Mouse (Mus musculus) kidney, postnatal 0 days (tissue): Measurements from ENCODE around the gene Rpl14. TPM values are rescaled to one million over a fixed set of nuclear protein-coding genes. Genes with fewer than 3 reads are reported as not detected.
A peak's percentile ranks its signal among the peaks of the same experiment; 100 is the strongest.
"Not testable (repeated sequence)": the region's sequence is repeated elsewhere in the genome, so short reads cannot be mapped to it uniquely, and the experiment has no call there.

Experiments
- ATAC-seq: fragments of 200-750 bp; cut with Nextera tagmentation; replicated peaks from 2 replicates; pipeline ENCODE4 v1.8.0; 2017; ENCODE audit warnings: low read depth, moderate number of reproducible peaks, moderate TSS enrichment, moderate library complexity; ENCODE audit not compliant: low FRiP score
- DNase-seq: peaks from one replicate; pipeline ENCODE4 v3.0.0-alpha.2; 2016; ENCODE audit warnings: low spot score
- H3K27ac ChIP-seq: fragments of 300-500 bp; sonication (generic); 2 replicates; pipeline ENCODE4 v1.5.1; 2014; ENCODE audit warnings: mild to moderate bottlenecking
- H3K27me3 ChIP-seq: fragments of 300-500 bp; sonication (generic); 2 replicates; pipeline ENCODE4 v1.6.1; 2014; ENCODE audit warnings: low read length, mixed read lengths; ENCODE audit not compliant: insufficient read depth
- H3K36me3 ChIP-seq: fragments of 300-500 bp; sonication (generic); 2 replicates; pipeline ENCODE4 v1.6.1; 2014; ENCODE audit warnings: low read length, mixed read lengths; ENCODE audit not compliant: insufficient read depth
- H3K4me1 ChIP-seq: fragments of 300-500 bp; sonication (generic); replicated peaks from 2 replicates; pipeline ENCODE4 v1.6.1; 2014; ENCODE audit warnings: antibody characterized with exemption, low read length, mixed read lengths; ENCODE audit not compliant: insufficient read depth
- H3K4me2 ChIP-seq: fragments of 300-500 bp; sonication (generic); 2 replicates; pipeline ENCODE4 v1.6.1; 2014; ENCODE audit warnings: mild to moderate bottlenecking, low read length, moderate library complexity, mixed read lengths
- H3K4me3 ChIP-seq: fragments of 300-500 bp; sonication (generic); replicated peaks from 2 replicates; pipeline ENCODE4 v1.5.1; 2014; ENCODE audit warnings: low read depth, low read length
- H3K9ac ChIP-seq: fragments of 300-500 bp; sonication (generic); 2 replicates; pipeline ENCODE4 v1.6.1; 2014; ENCODE audit warnings: low read depth, low read length
- H3K9me3 ChIP-seq: fragments of 300-500 bp; sonication (generic); replicated peaks from 2 replicates; pipeline ENCODE4 v1.6.1; 2016; ENCODE audit warnings: low read length, inconsistent platforms, mixed read lengths
- CTCF ChIP-seq: IDR thresholded peaks from 2 replicates; pipeline ENCODE4 v1.5.1; 2016; ENCODE audit warnings: antibody characterized with exemption, low read depth, mild to moderate bottlenecking, moderate library complexity
- WGBS: fragments of 180-500 bp; shearing (Covaris S2); extraction: QIAGEN DNeasy Blood & Tissue Kit; methylation state at CpG from one replicate; pipeline ENCODE4 v1.1.7; 2014; 5-methylcytosine and 5-hydroxymethylcytosine counted together
- polyA plus RNA-seq: library from polyadenylated mRNA; unstranded; fragments of >200 nt; fragmentation: Nextera tagmentation; extraction: Ambion mirVana; gene quantifications from 2 replicates; pipeline ENCODE4 v1.2.1, GENCODE M21; 2015

The Rpl14 gene
- polyA plus RNA-seq, 1 experiment from 2014 or later, result 953 TPM

GRCm38 (mm10) chr9:120532691-120533090 is 38.6 kb upstream of the Rpl14 start:
- no peak for TF ChIP-seq CTCF
- WGBS, result 87% methylated on average over 6 of the region's 6 CpGs
- no peak for ATAC-seq
- Histone ChIP-seq H3K27ac (no peak overlapping the region), H3K27me3 (no peaks in the 10 kb centered on the region), H3K9ac (no peak overlapping the region), H3K4me3 (no peak overlapping the region), H3K36me3 (no peaks in the 10 kb centered on the region), H3K9me3 (no peaks in the 10 kb centered on the region), H3K4me2 (no peak overlapping the region), H3K4me1 (no peaks in the 10 kb centered on the region)
- DNase-seq, result no peak

GRCm38 (mm10) chr9:120533446-120533950 is 37.7 kb upstream of the Rpl14 start:
- not testable (repeated sequence) for H3K4me3 ChIP-seq, ATAC-seq, DNase-seq, H3K9ac ChIP-seq, H3K4me1 ChIP-seq, H3K4me2 ChIP-seq, H3K36me3 ChIP-seq, H3K27ac ChIP-seq, H3K27me3 ChIP-seq, H3K9me3 ChIP-seq
- 93% methylated on average over 8 of the region's 8 CpGs for WGBS

- Histone ChIP-seq H3K9ac (peak within 1 kb of the TSS; percentile 46; the same call in 1 of the 2 replicates), H3K4me3 (peak within 1 kb of the TSS; percentile 30), H3K36me3 (no peaks in the 10 kb centered on the region), H3K4me2 (peak within 1 kb of the TSS; percentile 79), H3K9me3 (no peaks in the 10 kb centered on the region), H3K4me1 (peaks cover 7% of the 10 kb centered on the region; the same call in 1 of the 2 replicates), H3K27me3 (no peaks in the 10 kb centered on the region), H3K27ac (no peak within 1 kb of the TSS)
- DNase-seq, result no peak
- WGBS, result 2% methylated on average over 31 of the region's 31 CpGs
- TF ChIP-seq CTCF, result no peak
- peak; percentile 59; the same call in 1 of the 2 replicates for ATAC-seq
Observed at GRCm38 (mm10) chr9:120539662-120540251, 31.5 kb upstream of the Rpl14 start, which contains the start of gene Entpd3. Gene Entpd3, plus strand, starts transcription at chr9:120539818.

- no peak for TF ChIP-seq CTCF
- Histone ChIP-seq H3K4me2 (no peak overlapping the region), H3K9me3 (no peaks in the 10 kb centered on the region), H3K9ac (no peak overlapping the region), H3K4me1 (peaks cover 7% of the 10 kb centered on the region; the same call in 1 of the 2 replicates), H3K27me3 (no peaks in the 10 kb centered on the region), H3K4me3 (no peak overlapping the region), H3K36me3 (no peaks in the 10 kb centered on the region), H3K27ac (no peak overlapping the region)
- ATAC-seq, result no peak
- peak; percentile 50 for DNase-seq
- 0% methylated on average over 2 of the region's 2 CpGs for WGBS
Observed at GRCm38 (mm10) chr9:120541411-120541810, 29.8 kb upstream of the Rpl14 start.

GRCm38 (mm10) chr9:120542241-120542640 is 29.0 kb upstream of the Rpl14 start:
- H3K9me3 ChIP-seq, result no peaks in the 10 kb centered on the region
- ATAC-seq, result no peak
- TF ChIP-seq CTCF, result no peak
- DNase-seq, result peak; percentile 13
- no peaks in the 10 kb centered on the region for H3K27me3 ChIP-seq
- peaks cover 11% of the 10 kb centered on the region; the same call in 1 of the 2 replicates for H3K4me1 ChIP-seq
- no peaks in the 10 kb centered on the region for H3K36me3 ChIP-seq
- H3K4me2 ChIP-seq, result no peak overlapping the region
- no peak overlapping the region for H3K27ac ChIP-seq
- no peak overlapping the region for H3K9ac ChIP-seq
- WGBS, result 12% methylated on average over 6 of the region's 6 CpGs
- no peak overlapping the region for H3K4me3 ChIP-seq

- H3K27ac ChIP-seq, result no peak overlapping the region
- no peak for ATAC-seq
- H3K36me3 ChIP-seq, result no peaks in the 10 kb centered on the region
- H3K9me3 ChIP-seq, result no peaks in the 10 kb centered on the region
- 74% methylated on average over 2 of the region's 2 CpGs for WGBS
- H3K4me2 ChIP-seq, result no peak overlapping the region
- H3K27me3 ChIP-seq, result no peaks in the 10 kb centered on the region
- H3K9ac ChIP-seq, result no peak overlapping the region
- no peak for TF ChIP-seq CTCF
- DNase-seq, result no peak
- no peak overlapping the region for H3K4me3 ChIP-seq
- peaks cover 3% of the 10 kb centered on the region; the same call in 1 of the 2 replicates for H3K4me1 ChIP-seq
Observed at GRCm38 (mm10) chr9:120545994-120546393, 25.2 kb upstream of the Rpl14 start.
